Mouse (Mus musculus) retina, postnatal 1 day (tissue): Measurements from ENCODE around the gene Nmur1.
A peak's percentile ranks its signal among the peaks of the same experiment; 100 is the strongest.

Experiments used
- DNase-seq: peaks from one replicate; pipeline ENCODE4 v3.0.0-alpha.2; 2012

Nmur1 gene

DNA sequence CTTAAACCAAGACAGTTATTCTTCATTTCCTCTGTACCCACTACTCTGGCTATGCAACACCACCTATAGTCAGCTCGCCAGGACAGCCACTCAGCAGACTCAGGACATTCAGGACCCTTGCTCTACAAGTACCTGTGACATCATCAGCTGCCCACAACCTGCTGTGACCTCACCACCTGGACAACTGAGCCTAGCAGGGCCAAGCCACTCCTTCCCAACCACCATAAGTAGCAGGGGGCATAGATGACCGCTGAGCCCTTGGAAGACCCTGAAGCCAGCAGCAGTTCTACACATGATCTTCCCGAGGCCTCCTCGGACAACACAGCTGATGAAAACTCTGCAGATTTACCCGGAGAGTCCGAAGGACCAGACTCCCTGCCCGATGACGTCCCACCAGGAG, at the start of gene Nmur1, which contains the start of gene Tex44:
Gene Nmur1 (minus strand): TSS at position 101 of the 400 bp plus-strand sequence.
Gene Tex44 (plus strand): TSS at position 202 of the 400 bp plus-strand sequence.
- no peak for DNase-seq

GRCm38 (mm10) chr1:86473109-86473760, 47.2 kb upstream of the Nmur1 start:
- no peak for DNase-seq

DNA sequence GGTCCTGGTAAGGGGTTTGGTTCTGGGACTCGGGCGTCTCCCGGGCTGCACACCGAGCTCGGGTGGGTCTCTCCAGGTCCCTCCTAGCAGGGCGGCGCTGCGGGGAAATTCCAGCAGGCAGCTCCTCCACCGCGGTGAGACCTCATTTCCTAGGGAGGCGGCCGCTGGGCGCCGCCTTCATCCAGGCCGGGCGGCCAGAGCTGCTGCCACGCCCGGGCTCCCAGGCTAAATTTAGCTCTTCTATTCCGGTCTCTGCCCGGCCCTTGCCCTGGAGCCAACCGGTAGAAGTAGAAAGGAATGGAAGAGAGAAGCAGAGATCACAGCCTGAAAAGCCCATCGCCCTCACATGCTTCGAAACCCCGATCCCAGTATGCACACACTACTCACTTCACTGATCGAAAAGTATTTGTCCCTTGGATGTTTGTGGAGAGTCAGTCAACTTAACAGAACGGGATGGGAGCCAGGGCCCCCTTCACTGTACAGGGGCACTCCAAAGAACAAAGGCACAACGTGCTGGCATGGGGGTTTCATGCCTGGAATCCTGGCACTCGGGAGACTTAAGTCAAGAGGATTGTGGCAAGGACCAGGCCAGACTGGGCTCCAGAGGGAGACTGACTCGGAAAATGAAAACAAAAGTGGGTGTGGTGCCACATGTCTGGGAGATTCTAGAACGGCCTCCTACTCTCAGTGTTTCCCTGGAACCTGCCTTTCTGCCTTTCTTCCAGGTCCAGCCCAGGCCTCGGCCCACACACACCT, 46.3 kb upstream of the Nmur1 start:
- peak; percentile 59 for DNase-seq

DNA sequence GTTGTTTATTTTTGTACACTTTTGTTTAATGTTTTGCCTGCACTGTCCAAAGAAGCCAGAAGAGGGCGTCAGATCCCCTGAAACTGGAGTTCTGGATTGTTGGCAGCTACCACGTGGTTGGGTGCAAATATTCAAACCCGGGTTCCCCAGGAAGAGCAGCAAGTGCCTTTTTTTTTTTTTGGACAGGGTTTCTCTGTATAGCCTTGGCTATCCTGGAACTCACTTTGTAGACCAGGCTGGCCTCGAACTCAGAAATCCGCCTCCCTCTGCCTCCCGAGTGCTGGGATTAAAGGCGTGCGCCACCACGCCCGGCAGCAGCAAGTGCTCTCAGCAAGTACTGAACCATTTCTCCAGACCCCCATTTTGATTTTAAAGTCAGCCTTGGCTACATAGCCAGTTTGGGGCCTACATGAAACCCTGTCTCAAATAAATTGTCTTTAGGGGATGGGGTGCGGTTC, 45.5 kb upstream of the Nmur1 start:
- peak; percentile 32 for DNase-seq

- no peak for DNase-seq
Measured at GRCm38 (mm10) chr1:86470519-86471181, 44.6 kb upstream of the Nmur1 start.

DNA sequence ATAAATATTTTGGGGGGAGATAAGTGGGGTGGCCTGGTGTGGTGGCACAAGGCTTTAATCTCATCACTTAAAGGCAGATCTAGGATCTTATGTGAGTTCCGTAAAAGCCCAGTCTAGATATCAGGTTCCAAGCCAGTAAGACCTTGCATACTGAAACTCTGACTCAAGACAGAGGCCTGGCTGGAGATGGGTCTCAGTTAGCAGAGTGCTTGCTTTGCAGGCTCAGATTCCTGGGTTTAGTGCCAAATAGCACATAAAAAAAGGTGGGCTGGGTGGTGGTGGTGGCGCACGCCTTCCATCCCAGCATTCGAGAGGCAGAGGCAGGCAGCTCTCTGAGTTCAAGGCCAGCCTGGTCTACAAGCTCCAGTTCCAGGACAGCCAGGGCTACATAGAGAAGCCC, 43.8 kb upstream of the Nmur1 start:
- no peak for DNase-seq

DNA sequence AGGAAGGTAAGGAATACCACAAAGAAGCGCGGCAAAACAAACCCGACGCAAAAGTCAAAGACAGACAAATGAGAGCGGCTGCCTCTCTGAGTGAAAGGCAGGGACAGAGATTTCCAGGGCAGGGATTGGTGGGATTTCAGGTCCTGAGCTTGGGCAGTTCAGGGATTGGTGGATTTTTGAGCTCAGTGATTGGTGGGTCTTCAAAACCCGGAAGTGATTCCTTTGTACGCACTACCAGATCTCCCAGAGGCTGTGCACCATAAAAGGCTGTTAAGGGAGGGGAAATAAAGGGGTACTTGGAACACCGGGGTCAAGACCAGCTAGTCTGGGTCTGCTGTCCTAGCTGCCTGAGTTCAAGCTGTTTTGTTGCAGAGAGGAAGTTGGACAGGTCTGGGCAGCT, 41.4 kb upstream of the Nmur1 start:
- no peak for DNase-seq

- peak; percentile 45 for DNase-seq
Measured at GRCm38 (mm10) chr1:86464875-86465224, 38.8 kb upstream of the Nmur1 start.

DNA sequence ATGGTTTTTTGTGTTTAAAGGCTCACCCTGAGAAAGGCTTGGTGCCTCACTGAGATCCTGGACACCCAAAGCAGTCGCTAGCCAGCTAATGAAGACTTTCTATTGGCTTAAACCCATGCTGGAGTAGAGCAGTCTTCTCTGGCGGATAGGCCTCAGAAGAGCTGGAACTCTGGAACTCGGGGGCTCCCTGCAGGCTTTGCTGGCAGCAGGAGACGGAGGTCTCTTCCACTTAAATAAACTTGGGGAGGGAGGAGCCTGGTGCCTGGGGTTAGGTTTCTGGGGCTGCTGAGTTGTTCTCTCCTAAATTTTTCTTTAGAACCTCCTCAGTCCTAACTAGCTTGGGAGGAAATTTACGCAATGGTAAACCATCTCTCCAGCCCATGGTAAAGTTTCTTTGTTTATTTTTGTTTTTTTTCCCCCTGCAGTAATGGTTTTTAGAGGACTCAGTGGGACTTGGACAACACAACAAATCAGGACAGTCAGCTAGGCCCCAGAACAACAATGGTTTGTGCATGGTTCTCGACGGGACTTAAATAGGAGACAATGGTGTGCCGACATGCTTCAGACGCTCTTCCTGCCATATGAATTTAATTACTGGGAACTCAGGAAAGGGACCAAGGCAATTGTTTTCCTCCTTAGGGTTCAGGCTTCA, 38.3 kb upstream of the Nmur1 start:
- peak; percentile 46 for DNase-seq

GRCm38 (mm10) chr1:86459371-86459770, 33.3 kb upstream of the Nmur1 start:
- DNase-seq = no peak

GRCm38 (mm10) chr1:86456892-86457581, 31.0 kb upstream of the Nmur1 start:
- DNase-seq = no peak

DNA sequence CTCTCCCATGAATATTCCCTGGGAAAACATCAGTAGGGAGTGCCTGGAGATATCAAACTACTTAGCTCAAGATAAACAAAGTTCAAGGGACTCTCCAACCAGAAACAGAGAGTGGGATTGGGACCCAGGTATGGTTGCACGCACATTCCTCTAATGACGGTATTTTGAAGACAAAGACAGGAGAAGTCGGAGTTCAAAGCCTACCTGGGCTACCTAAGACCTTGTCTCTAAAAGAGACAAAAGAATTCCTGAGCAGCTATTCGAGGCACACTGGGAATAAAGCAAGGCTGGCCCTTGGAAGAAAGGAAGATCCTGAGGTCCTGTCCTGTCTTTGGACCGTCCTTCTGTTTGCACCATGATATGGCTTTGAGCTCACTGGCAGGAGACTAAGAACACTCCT, 26.7 kb upstream of the Nmur1 start:
- no peak for DNase-seq

DNA sequence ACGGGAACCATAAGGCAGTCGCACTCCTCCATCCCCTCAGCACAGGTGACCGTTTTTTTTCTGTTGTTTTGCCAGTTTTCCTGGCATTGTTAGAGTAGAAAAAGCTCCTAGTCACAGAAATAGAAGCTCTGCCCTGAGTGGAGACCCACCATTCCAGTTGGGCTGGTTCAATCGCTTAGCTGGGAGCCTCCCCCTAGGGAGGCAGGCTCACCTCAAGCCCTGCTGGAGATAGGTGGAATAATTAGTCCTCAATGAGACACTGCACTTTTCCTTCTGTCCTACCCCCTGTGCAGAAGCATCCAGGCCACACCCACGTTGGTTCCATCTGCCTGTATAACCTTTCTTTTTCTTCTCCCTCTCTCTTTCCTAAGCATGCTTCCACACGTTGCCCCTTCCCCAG, 23.9 kb upstream of the Nmur1 start:
- no peak for DNase-seq

DNA sequence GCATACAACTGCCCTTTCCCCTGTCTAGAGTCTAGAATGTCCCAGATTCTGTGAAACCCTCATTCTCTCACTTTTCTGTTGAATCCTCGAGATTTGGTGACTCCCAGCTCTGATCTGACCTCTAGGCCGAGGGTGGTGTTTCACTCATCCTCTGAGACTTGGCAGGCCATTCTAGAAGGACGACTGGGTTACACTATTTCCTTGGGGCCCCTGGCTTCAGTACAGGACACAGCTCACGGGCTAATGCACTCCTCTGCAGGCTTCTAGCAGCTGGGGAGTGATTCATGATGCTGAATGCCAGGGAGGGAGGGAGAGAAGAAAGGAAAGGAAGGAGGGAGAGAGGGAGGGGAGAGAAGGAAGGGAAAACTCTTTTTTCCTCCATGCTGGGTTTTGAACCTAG, 22.2 kb upstream of the Nmur1 start:
- no peak for DNase-seq

- no peak for DNase-seq
Measured at GRCm38 (mm10) chr1:86447596-86448171, 21.7 kb upstream of the Nmur1 start.

DNA sequence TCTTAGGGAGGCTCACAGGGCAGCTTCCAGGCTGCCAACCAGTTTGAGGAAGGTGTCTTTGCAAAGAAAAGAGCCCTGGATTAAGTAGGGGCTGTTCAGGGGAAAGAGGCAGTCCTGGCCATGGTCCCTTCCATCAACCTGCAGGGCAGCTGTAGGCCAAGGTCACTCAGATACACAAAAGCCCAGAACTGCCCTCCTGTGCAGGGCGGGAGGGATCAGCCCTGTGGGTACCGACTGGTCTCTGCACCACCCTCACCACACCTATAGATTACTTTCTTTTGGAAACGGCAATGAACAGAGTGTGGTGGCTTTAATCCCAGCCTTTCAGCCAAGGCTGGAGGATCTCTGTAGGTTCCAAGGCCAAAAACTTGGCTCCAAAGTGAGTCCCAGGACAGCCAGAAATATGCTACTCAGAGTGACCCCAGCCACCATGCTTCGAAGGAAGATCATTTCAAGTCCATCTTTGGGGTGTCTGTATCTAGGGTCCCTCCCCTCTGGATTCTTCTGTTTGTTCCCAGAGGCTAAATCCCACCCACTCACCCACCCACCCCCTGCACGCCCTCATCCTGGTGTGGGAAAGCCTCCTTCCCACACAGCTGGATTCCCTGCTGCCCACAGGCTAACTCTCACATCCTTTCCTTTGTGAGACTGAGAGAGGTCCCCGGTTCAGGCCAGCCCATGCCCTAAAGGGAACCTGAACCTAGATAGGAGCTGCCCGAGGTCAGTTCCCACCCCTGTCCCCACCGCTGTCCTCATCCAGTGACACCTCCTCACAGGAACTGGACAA, 17.6 kb upstream of the Nmur1 start:
- DNase-seq = no peak

- DNase-seq = no peak
Measured at GRCm38 (mm10) chr1:86442832-86443231, 16.8 kb upstream of the Nmur1 start.

- peak; percentile 93 for DNase-seq
Measured at GRCm38 (mm10) chr1:86441980-86442831, 16.2 kb upstream of the Nmur1 start.

DNA sequence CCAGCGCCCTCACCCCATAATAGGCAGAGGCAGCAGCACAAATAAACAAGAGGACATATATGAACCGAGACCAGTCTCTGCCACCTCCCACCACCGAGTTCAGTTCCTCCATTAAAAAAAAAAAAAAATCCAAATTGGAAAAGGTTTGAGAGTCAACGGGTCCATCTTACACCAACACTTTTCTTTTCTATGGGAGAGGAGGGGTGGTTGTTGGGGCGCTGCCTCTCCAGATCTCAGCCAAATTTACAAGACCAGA, 15.6 kb upstream of the Nmur1 start:
- DNase-seq = no peak

DNA sequence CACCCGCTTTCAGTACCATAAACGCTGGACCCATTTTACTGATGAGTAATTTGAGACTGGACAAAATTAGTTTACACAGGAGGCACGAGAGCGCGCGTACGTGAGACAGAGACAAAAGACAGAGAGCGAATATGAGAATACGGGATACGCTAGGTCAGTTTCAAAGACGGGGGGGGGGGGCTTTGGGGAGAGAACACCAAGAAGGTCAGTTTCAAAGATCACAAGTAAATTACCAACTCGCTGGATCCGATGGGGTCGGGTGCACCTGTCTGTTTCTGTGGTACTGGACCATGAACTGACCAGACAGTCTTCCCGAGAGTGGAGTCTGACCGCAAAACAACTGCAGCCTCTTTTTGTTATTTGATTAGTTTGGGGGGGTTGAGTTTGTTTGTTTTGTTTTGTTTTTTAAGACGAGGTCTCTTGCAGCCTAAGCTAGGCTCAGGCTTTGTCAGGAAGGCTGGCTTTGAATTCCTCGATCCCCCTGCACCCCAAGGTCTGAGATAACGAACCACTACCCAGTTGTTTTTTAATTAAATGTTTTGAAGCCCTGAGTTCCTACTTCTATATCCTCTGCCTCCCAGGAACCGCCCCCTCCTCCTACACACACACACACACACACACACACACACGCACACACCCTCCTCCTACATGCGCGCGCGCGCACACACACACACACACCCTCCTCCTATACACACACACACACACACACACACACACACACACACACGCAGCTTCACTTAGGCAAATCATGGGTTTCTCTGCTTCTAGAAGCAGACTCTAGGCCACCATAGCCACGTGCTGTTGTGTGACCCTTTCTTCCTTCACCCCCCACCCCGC, 15.1 kb upstream of the Nmur1 start:
- peak; percentile 90 for DNase-seq
